Mouse (Mus musculus): ENCODE measurements around the gene Ubl7. TPM values are rescaled to one million over a fixed set of nuclear protein-coding genes. Genes with fewer than 3 reads are reported as not detected.

Gene Ubl7
- polyA plus RNA-seq, 1 experiment: 88.7 TPM

DNA sequence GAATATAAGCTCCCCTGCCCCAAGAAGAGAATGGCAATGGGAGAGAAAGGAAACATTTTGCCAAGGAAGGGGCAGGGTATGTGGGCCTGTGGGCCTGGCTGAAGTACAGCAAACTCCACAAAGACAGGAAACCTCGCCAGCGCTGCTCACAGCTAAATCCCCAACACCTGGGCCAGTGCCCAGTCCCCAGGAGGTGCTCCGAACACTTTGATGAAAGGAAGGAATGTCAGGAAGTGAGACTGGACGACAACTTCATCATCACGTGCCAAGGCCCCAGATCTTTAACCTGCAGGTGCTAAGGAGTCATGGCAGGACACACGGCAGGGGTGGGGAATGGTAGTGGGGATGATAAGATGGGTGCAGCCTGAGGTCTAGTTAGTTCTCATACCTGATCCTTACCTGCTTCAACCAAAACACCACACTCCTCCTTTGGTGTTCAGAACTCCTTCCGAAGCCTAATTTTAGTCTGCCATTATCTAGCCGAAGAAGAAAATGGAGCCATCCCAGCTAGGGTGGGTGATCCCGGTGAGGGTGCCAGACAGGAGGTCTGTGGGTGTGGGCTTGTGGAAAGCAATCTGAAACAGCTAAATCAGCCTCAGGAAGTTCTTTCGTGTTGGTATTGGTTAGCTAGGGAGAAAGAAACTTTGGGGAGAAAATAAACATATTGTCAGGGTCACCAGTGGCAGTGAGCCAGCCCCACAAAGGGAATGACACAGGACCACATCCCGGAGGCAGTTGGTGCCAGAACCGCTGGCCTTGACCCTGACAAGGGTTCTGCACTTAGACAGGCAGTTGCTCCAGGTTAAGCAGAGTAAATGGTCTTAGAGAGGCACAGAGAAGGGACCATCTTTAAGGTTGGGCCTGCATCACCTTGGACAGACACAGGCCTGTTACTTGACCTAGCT lies 54.8 kb downstream of the Ubl7 start:
- TF ChIP-seq GATA1 (IDR thresholded peaks at IDR 0.05; ENCODE audit: low read length): no peak

DNA sequence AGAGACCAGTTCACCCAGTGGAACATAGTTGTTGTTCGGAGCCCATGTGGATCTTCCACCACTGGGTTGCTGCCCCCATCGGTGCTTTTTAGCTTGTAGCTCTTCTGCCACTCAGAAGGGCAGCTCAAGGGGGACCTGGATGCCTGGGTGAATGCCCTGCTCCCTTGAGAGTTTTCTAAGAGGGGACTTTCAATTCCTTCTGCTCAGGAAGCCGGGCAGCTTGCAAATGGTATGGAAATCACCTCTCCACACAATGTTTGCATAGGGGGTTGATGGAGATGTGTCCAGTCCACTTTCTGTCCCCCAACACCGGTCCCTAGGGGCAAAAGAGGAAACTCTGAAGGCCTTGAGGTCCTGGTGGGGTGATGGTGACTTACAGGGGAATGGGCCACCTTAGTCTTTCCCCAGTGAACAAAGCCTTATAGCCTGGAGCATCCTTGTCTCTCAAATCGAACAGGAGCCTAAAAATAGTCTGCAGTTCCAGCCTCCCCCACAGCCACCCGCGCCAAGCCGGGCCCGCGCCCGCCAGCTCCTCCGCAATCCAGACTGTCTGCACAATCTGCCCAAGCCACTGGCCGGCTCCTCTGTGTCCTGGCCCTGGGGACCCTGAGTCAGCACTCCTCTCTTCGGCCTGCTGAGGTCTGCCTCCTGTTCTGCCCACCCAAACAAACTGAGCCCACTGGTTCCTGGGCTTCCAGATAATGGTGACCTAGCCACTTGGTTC lies 56.6 kb downstream of the Ubl7 start:
- no peak for TF ChIP-seq GATA1 (IDR thresholded peaks at IDR 0.05; ENCODE audit: low read length)

DNA sequence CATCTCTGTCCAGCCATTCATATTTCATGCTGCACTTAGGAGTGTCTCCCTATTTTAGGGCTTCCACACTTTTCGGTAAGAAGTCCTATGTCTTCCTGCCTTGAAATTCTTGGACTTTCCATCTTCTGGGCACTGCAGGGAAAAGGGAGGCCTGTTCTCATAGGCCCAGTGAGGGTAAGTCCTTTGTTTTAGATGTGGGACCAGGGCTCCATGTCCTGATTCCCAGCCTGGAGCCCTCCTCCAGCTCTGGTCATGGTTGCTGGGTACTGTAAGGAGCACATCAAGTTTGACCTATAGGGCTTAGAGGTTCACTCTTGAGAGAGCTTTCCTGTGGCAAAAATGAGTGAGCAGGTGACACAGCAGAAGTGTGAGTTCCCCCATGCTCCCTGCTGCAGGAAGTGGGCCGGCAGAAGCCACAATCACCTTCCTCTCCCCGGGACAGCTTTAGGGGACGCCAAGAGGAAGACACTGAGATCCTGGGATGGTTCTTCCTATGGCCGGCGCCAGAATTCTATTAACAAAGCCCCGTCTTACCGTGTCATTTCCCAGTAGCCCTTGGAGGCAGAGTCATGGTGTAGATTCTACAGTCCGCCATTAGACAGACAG lies 57.5 kb downstream of the Ubl7 start:
- TF ChIP-seq GATA1 (IDR thresholded peaks at IDR 0.05; ENCODE audit: low read length): no peak

DNA sequence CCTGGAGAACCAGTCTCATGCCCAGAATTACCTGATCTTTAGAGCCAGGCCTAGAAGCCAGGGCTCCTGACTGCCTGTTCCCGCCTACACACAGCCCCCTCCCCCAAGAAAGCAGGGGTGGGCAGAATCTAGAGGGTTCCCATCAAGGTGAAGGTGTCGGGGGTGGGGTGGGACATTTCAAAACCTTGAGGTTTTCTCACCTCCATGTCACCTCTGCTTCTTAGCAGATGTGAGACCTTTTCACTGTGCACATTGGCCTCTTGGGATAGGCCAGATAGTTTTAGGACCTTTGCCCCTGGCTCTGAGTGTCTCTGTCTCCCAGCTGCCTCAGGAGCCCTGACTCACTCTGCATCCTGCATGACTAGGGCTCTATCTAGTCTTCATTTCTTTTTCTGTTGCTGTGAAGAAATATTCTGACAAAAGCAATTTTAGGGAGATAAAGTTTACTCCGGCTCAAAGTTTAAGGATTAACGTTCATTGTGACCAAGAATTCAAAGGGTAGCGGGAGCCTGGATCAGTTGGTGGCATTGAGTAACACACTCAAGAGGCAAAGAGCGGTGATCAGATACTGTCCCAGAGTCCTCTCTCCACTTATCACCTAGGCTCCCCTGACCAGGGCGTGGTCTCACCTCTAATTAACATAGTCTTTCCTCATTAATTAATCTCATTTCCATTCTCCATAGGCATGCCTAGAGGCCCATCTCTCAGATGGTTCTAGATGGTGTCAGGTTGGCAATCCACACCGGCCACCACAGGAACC lies 58.2 kb downstream of the Ubl7 start:
- no peak for TF ChIP-seq GATA1 (IDR thresholded peaks at IDR 0.05; ENCODE audit: low read length)

DNA sequence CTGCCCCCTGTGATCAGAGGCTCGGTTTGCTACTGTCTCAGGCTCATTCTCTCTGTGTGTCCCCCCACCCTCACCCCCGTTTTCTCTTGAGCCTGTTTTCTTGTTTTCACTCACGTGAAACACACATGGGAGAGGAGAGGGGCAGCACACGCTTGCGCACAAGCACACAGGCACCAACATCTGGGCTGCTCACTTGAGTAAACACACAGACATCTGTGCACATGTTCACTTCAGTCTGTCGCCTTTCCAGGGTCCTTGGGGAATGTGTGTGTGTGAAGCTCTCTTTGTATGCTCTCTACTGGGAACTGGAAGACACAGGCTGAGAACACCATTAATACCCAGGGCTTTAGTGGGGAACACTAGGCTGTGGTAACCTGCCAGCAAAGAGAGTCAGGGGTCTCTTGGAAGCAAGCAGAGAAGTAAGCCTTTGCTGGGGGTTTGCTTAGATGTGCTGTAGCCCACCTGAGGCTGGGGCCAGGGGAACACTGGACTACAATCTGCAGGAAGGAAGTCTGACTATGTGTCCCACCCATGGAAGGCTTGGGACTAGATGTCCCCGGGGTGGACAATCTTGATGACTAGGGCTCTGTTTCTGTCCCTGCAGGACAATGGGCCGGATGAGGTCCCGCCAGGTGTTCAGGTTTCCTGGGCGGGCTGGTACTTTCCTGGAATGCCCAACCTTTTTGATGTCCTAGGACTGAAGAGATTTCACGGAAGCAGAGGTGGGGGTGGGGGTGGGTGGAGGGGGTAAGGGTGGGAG lies 59.1 kb downstream of the Ubl7 start:
- TF ChIP-seq GATA1 (IDR thresholded peaks at IDR 0.05; ENCODE audit: low read length): no peak

DNA sequence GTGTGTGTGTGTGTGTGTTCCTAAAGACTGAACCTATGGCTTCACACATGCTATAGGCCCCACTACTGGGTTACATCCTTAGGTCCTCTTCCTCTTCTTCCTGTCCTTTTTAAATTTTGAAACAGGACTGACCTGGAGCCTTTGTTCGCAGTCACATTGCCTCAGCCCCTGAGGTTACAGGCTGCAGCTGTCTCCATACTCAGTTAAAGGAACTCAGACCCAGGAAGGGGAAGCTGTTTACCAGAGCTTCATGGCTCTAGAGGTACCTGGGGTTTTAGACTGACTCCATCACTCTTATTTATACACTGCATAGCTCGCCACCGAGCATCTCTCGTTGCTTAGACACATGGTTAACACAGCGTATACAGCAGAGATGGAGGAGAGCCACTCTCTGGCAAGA lies 60.6 kb downstream of the Ubl7 start:
- TF ChIP-seq GATA1 (IDR thresholded peaks at IDR 0.05; ENCODE audit: low read length): no peak

DNA sequence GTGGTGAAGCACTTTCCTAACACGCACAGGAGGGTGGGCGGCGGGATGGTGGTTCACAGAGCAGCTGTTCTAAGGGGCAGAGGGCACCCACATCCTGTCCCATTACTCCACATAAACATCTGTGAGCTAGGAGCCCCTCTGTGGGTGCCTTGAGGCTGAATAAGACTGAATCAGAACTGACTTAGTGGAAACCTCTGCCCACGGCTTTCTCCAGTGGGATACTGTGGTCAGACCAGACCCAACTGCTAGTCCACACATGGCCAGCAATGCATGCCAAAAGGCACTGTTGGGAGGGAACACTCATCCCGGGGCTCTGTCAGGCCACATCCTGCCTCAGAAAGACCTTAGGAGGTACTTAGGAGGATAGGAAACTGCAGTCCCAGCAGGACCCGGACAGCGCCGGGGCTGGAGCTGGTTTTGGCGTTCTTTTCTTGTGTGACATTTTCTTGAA lies 61.4 kb downstream of the Ubl7 start:
- TF ChIP-seq GATA1 (IDR thresholded peaks at IDR 0.05; ENCODE audit: low read length): no peak

DNA sequence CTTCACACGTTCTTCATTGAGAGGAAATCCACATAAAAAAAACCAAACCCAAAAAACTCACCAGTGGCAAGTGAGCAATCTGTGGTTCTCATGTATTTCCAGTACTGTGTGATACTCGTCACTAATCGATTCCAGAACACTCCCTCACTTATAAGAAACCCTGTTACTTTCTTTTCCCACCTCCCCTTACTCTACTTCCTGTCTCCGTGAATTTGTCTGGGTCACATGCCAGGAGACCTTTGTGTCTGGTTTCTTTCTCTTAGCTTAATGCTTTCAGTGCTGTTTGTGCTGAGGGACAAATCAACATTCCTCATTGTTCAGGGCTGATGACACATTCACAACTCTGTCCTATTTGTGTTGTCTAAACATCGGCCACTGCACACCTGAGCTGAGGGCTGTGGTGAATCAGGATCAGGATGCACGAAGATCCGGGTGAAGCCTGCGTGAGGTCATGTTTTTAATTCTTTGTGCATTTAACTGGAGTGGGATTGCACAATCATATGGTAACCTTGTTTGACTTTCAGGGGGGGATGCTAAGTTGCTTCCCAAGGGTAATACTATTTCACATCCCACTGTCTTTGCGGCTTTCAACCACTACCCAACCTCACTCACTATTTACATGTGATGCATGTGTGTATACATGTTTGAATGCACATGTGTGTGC lies 62.1 kb downstream of the Ubl7 start:
- TF ChIP-seq GATA1 (IDR thresholded peaks at IDR 0.05; ENCODE audit: low read length): no peak

DNA sequence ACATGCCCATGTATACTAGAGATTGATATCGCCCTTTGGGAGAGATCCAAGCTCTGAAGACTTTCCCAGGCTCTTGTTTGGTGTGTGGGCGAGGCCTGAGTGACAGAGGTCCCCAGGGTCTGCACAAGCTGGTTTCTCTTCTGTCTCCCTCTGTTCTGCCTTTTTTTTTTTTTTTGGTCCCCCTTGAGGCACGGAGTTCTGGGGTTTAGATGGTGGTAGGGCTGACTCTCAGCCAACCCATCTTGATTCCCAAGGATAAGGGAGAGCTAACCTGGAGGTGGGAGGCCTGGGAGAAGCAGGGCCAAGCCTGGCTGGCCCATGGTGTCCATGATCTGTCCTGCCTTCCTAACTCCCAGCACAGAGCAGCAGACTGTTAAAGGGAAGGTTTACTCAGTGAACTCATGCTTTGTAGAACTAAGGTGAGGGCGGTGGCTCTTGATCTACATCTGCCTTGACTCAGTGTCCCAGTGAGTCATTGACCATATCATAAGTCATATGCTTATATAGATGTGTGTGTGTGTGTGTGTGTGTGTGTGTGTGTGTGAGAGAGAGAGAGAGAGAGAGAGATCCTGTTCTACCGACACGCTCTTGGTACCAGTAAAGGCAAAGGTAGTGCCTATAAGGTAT lies 62.8 kb downstream of the Ubl7 start:
- TF ChIP-seq GATA1 (IDR thresholded peaks at IDR 0.05; ENCODE audit: low read length): no peak

DNA sequence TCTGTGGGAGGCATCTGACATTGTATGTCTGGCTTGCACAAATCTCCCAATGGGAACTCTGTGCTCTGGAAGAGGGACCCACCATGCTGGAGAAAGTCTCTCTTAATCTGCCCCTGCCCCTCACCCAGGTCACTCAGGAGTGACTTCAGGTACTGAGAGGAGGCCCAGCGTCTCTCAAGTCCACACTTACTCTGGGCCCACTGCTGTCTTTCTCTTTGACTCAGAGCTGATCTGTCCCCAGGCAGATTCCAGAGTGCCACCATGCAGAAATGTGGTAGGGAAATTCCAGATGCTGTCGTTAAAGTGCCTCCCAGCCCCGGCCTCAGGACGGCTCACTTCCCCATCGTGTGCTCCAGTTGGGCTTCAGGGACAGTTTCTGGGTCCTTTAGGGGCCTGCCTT lies 63.4 kb downstream of the Ubl7 start:
- no peak for TF ChIP-seq GATA1 (IDR thresholded peaks at IDR 0.05; ENCODE audit: low read length)

DNA sequence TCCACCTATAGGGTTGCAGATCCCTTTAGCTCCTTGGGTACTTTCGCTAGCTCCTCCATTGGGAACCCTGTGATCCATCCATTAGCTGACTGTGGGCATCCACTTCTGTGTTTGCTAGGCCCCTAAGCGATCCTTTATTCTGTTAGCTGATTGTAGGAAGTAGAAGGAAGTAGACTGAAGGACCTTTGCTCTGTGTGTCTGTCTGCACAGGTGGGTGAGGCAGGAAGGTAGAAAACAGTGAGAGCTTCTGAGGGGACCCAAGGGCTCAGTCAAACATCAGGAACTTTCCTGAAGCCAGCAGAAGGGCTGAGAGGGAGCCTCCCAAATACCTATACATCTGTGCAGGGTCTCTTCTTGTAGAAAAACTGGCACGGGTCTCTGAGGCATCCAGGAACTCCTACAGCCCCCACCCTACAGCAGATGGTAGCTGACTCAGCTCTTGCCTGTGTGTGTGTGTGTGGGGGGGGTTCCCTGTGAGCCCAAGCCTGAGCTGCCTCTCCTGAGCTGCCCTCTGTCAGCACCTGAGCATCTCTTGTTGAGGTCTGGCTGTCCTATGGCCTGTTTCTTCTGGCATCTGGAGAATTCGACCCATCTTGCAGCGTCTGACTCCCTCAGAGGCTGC lies 64.5 kb downstream of the Ubl7 start:
- no peak for TF ChIP-seq GATA1 (IDR thresholded peaks at IDR 0.05; ENCODE audit: low read length)

DNA sequence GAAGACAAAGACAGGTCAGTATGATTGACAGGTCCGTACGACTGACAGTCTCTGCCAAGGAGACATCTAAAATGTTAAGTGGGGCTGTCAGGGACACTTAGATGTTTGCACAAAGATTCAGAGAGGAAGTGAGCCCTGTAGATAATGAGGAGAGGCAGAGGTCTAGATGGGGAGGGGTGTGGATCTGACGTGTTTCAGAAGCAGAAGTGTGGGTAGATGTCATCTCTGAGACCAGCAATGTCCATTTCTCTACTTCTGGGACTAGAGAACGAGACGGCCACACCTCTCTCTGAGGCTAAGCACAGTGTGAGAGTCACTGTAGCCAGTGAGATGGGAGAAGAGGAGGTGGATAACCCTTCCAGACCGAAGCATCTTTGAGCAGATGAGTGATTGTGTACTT lies 67.2 kb downstream of the Ubl7 start:
- no peak for TF ChIP-seq GATA1 (IDR thresholded peaks at IDR 0.05; ENCODE audit: low read length)

DNA sequence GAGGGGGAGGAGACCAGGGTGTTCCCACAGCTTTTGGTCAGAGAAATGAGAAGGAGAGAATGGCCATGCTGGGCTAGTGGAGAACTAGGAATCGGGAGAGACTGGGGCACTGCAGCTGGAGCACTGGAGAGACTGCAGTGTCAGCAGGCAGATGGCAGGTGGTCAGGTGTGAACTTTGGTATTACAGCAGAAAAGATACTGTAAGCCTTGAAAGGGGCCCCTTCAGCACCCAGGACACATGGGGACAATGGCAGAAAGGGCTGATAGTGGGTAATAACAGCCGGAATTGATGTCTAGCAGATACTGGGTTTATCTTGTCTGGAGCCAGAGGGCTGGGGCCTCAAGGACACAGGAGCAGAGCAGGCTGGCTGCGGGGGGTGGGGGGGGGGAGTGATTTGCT lies 68.1 kb downstream of the Ubl7 start:
- no peak for TF ChIP-seq GATA1 (IDR thresholded peaks at IDR 0.05; ENCODE audit: low read length)

Other genes starting within 250 kb of the Ubl7 start
- not detected in 2 replicates for gene Cyp1a2, start 227.3 kb upstream of the Ubl7 start, polyA plus RNA-seq (2012)
- gene Cyp1a1, start 223.1 kb upstream of the Ubl7 start, polyA plus RNA-seq (2012): not detected in 2 replicates
- gene Edc3, start 202.4 kb upstream of the Ubl7 start, polyA plus RNA-seq (2012): 10.8 and 13.6 TPM in 2 replicates
- gene Clk3, start 145.1 kb upstream of the Ubl7 start, polyA plus RNA-seq (2012): 39.8 and 41.3 TPM in 2 replicates
- 4.5 and 8.4 TPM in 2 replicates for gene Arid3b, start 74.2 kb upstream of the Ubl7 start, polyA plus RNA-seq (2012)
- gene Sema7a, start 29.1 kb downstream of the Ubl7 start, polyA plus RNA-seq (2012): 0.02 TPM in 1 of 2 replicates, not detected in the other
- gene Cyp11a1, start 95.4 kb downstream of the Ubl7 start, polyA plus RNA-seq (2012): not detected in 2 replicates
- gene Stra6, start 152.8 kb downstream of the Ubl7 start, polyA plus RNA-seq (2012): not detected in 2 replicates
- gene Ccdc33, start 207.8 kb downstream of the Ubl7 start, polyA plus RNA-seq (2012): not detected in 2 replicates